Mouse (Mus musculus) stomach, postnatal 0 days (tissue): ENCODE measurements at regions not wholly inside any gene's neighbourhood (a gene's known extent, or its start where the extent isn't known, plus 50 kb on each side); places are given as distances from the start of the nearest gene placed in this dataset.

ENCODE experiments used
- ATAC-seq: fragments of 200-750 bp; cut with Nextera tagmentation; 2 replicates; pipeline ENCODE4 v1.8.0; 2017; ENCODE audit not compliant: low FRiP score, low TSS enrichment
- DNase-seq: peaks from one replicate; pipeline ENCODE4 v3.0.0-alpha.2; 2016; ENCODE audit warnings: low spot score
- H3K27ac ChIP-seq: fragments of 300-500 bp; sonication (generic); replicated peaks from 2 replicates; pipeline ENCODE4 v1.5.1; 2014; ENCODE audit warnings: mild to moderate bottlenecking, control low read depth
- H3K27me3 ChIP-seq: fragments of 300-500 bp; sonication (generic); 2 replicates; pipeline ENCODE4 v1.6.1; 2014; ENCODE audit warnings: low read length; ENCODE audit not compliant: control insufficient read depth, insufficient read depth
- H3K36me3 ChIP-seq: fragments of 300-500 bp; sonication (generic); 2 replicates; pipeline ENCODE4 v1.6.1; 2014; ENCODE audit warnings: low read length, mixed read lengths; ENCODE audit not compliant: control insufficient read depth, insufficient read depth
- H3K4me1 ChIP-seq: fragments of 300-500 bp; sonication (generic); replicated peaks from 2 replicates; pipeline ENCODE4 v1.6.1; 2014; ENCODE audit warnings: antibody characterized with exemption; ENCODE audit not compliant: control insufficient read depth, insufficient read depth
- H3K4me2 ChIP-seq: fragments of 300-500 bp; sonication (generic); replicated peaks from 2 replicates; pipeline ENCODE4 v1.6.1; 2014; ENCODE audit warnings: low read depth, mild to moderate bottlenecking, control low read depth, moderate library complexity
- H3K4me3 ChIP-seq: fragments of 300-500 bp; sonication (generic); 2 replicates; pipeline ENCODE4 v1.5.1; 2014; ENCODE audit warnings: low read depth, low read length, control low read depth
- H3K9ac ChIP-seq: fragments of 300-500 bp; sonication (generic); 2 replicates; pipeline ENCODE4 v1.6.1; 2014; ENCODE audit warnings: mild to moderate bottlenecking, low read length, control low read depth, mixed read lengths
- H3K9me3 ChIP-seq: fragments of 300-500 bp; sonication (generic); 2 replicates; pipeline ENCODE4 v1.6.1; 2016; ENCODE audit warnings: low read length; ENCODE audit not compliant: control insufficient read depth
- CTCF ChIP-seq: IDR thresholded peaks from 2 replicates; pipeline ENCODE4 v1.5.1; 2016; ENCODE audit warnings: antibody characterized with exemption, low read depth, mild to moderate bottlenecking, moderate library complexity
- EP300 ChIP-seq: optimal IDR thresholded peaks from 2 replicates; pipeline ENCODE3; 2016; ENCODE audit warnings: antibody characterized with exemption
- WGBS: fragments of 180-500 bp; shearing (Covaris S2); extraction: QIAGEN DNeasy Blood & Tissue Kit; methylation state at CpG from one replicate; pipeline ENCODE4 v1.1.7; 2014; 5-methylcytosine and 5-hydroxymethylcytosine counted together

DNA sequence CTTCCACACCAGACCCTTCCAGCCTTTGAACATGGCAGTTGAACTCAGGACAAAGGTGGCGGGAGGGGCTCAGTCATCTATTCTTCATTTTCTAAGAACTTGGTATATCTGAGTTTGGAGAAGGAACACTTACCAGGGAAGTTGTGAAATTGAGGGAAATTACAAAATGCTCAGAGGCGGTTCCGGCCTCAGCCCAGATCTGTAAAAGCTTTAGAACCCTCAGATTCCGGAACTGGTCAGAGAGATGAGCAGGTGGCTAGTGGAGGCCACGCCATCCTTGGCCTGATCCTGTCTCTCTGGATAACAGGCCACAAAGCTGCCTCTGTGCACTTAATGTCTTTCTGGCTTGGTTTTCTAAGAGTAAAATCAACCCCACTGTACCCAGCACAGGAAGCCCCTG, 145.6 kb upstream of the Spdye4c start:
- Histone ChIP-seq H3K9ac (no peak overlapping the region), H3K9me3 (no peaks in the 10 kb centered on the region), H3K4me3 (no peak overlapping the region), H3K36me3 (no peaks in the 10 kb centered on the region), H3K4me2 (no peak overlapping the region), H3K27ac (no peak overlapping the region), H3K4me1 (no peaks in the 10 kb centered on the region), H3K27me3 (no peaks in the 10 kb centered on the region)
- TF ChIP-seq EP300 (no peak), CTCF (no peak)
- DNase-seq (no peak), ATAC-seq (no peak)
- WGBS, result 89% methylated on average over 5 of the region's 5 CpGs

DNA sequence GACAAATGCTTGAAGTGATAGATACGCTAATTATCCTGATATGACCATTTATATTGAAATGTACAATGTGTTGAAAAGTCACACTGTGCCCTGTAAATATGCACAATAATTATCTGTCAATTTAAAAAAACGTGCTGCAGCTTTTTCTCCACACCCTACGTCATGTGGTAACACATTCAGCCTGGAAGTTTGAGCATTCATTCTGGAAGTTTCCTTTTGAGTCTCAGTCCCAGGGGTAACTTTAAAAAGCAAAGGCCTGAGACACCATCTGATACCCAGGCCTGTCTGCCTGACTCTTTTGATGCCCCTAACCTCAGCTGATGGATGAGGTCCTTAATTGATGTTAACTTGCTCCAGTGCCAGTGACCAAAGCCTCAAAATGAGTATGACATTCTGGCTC, 141.7 kb upstream of the Spdye4c start:
- H3K9me3 ChIP-seq, result no peaks in the 10 kb centered on the region
- ATAC-seq, result no peak
- H3K27ac ChIP-seq, result no peak overlapping the region
- no peak overlapping the region for H3K4me2 ChIP-seq
- WGBS, result 78% methylated on average over 3 of the region's 3 CpGs
- H3K9ac ChIP-seq, result no peak overlapping the region
- H3K4me3 ChIP-seq, result no peak overlapping the region
- no peak for DNase-seq
- no peaks in the 10 kb centered on the region for H3K36me3 ChIP-seq
- no peaks in the 10 kb centered on the region for H3K27me3 ChIP-seq
- no peaks in the 10 kb centered on the region for H3K4me1 ChIP-seq
- TF ChIP-seq CTCF (no peak), EP300 (no peak)

DNA sequence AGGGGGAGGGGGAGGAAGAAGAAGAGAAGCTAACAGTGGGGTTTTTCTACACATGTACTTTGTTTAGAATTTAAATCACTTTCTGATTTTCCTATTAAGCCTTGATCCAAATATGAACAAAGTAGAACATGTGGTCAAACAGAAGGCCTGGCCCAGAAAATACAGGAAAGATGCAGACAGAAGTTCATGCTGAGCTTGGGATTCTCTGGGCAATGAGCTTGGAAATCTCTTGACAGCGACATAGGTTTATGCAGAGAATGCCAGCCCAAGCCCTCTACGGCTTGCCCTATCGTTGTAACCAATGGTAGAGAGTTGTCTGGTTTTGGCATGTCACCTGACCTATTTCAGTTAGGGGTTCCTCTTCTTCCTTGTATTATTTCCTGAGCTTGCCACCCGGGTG, 141.0 kb upstream of the Spdye4c start:
- no peak overlapping the region for H3K9ac ChIP-seq
- no peak overlapping the region for H3K4me2 ChIP-seq
- no peak for TF ChIP-seq CTCF
- no peak for TF ChIP-seq EP300
- H3K9me3 ChIP-seq, result no peaks in the 10 kb centered on the region
- no peaks in the 10 kb centered on the region for H3K36me3 ChIP-seq
- DNase-seq (no peak), ATAC-seq (no peak)
- H3K27me3 ChIP-seq, result no peaks in the 10 kb centered on the region
- WGBS, result 83% methylated on average over 4 of the region's 4 CpGs
- H3K4me1 ChIP-seq, result no peaks in the 10 kb centered on the region
- no peak overlapping the region for H3K4me3 ChIP-seq
- H3K27ac ChIP-seq, result no peak overlapping the region

DNA sequence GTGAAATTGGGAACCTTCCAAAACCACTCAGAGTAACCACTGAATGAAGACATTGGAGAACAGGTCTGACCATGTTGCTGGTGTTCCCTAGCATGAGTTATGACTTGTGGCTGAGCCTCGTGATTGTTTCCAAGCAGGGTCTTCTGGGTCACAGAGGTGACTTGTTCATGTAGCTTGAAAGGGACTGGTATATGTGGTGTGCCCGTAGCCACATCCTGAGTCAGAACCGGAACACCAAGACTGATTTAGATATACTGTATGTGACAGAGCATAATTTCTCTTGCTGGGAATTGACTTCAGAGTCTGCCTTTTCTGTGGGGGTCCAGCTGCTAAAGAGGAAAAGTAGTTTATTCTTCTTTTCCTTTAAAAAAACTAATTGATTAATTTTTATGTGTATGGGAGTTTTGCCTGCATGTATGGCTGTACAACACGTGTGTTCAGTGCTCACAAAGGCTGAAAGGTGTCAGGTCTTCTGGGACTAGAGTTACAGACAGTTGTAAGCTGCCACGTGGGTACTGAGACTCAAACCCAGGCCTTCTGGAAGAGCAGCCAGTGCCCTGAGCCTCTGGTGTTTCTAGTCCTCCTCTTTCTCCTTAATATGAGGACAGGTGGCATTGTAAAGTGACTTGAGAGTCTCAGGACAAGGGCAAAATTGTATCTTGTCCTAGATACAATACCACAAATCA, 139.3 kb upstream of the Spdye4c start:
- ATAC-seq, result no peak
- H3K4me3 ChIP-seq, result no peak overlapping the region
- 65% methylated on average over 5 of the region's 5 CpGs for WGBS
- H3K4me1 ChIP-seq, result no peaks in the 10 kb centered on the region
- no peak for DNase-seq
- H3K27ac ChIP-seq, result no peak overlapping the region
- H3K36me3 ChIP-seq, result no peaks in the 10 kb centered on the region
- H3K4me2 ChIP-seq, result no peak overlapping the region
- no peaks in the 10 kb centered on the region for H3K9me3 ChIP-seq
- TF ChIP-seq EP300, result no peak
- no peak for TF ChIP-seq CTCF
- H3K27me3 ChIP-seq, result no peaks in the 10 kb centered on the region
- H3K9ac ChIP-seq, result no peak overlapping the region

DNA sequence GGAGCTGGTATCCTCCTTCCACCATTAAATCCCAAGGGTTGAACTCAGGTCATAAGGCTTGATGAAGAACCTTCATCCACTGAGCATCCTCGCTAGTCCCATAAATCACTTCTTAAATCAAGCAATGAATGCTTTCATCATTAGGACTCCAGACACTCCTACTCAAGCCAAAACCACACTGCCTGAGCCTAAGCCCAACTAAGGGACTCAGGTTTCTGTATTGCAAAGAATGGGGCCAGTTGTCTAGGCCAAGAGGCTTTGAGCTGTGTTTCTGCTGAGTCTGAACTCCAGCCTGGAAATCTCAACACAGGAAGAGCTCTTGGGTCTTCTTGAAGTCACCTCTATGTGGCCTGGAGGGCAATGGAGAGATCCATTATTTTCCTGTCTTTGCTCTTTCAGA, 138.4 kb upstream of the Spdye4c start:
- no peak overlapping the region for H3K9ac ChIP-seq
- H3K9me3 ChIP-seq, result no peaks in the 10 kb centered on the region
- no peak for DNase-seq
- no peak overlapping the region for H3K4me2 ChIP-seq
- WGBS, result 91% methylated on average over 1 of the region's 1 CpGs
- H3K27me3 ChIP-seq, result no peaks in the 10 kb centered on the region
- no peak for ATAC-seq
- no peak overlapping the region for H3K4me3 ChIP-seq
- H3K27ac ChIP-seq, result no peak overlapping the region
- no peaks in the 10 kb centered on the region for H3K36me3 ChIP-seq
- TF ChIP-seq CTCF, result no peak
- TF ChIP-seq EP300, result no peak
- H3K4me1 ChIP-seq, result no peaks in the 10 kb centered on the region

DNA sequence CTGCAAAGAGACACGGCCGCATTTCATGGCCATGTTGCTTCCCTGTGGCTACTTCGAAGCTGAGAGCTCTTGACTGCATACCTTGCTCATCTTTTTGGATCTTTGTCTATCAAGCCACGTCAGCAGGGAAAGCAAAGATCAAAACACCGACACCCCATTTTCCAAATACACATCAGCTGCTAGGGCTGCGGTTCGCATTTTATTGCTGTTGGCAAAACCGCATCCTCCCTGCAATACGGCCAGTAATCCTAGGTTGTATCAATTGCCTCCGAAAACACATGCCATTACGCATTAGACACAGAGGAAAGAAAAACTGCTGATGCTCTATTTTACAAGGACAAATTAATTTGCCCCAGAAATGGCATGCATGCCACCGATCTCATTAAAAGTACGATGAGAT, 136.5 kb upstream of the Spdye4c start:
- Histone ChIP-seq H3K4me1 (no peaks in the 10 kb centered on the region), H3K27ac (no peak overlapping the region), H3K4me3 (no peak overlapping the region), H3K27me3 (no peaks in the 10 kb centered on the region), H3K4me2 (no peak overlapping the region), H3K36me3 (no peaks in the 10 kb centered on the region), H3K9ac (no peak overlapping the region), H3K9me3 (no peaks in the 10 kb centered on the region)
- TF ChIP-seq EP300 (no peak), CTCF (no peak)
- 84% methylated on average over 13 of the region's 13 CpGs for WGBS
- ATAC-seq (no peak), DNase-seq (no peak)
